Mouse (Mus musculus) heart, postnatal 0 days (tissue): ENCODE data around the gene Cntnap4. TPM values are rescaled to one million over a fixed set of nuclear protein-coding genes. Genes with fewer than 3 reads are reported as not detected.

Source experiments
- ATAC-seq: fragments of 200-750 bp; cut with Nextera tagmentation; 2 replicates; pipeline ENCODE4 v1.8.0; 2017; ENCODE audit warnings: low read depth, moderate number of reproducible peaks, moderate library complexity; ENCODE audit not compliant: insufficient read depth
- DNase-seq: peaks from one replicate; pipeline ENCODE4 v3.0.0-alpha.2; 2016; ENCODE audit warnings: low spot score
- H3K27ac ChIP-seq: fragments of 300-500 bp; sonication (generic); 2 replicates; pipeline ENCODE4 v1.5.1; 2014; ENCODE audit warnings: low read depth, mild to moderate bottlenecking
- H3K27me3 ChIP-seq: fragments of 300-500 bp; sonication (generic); 2 replicates; pipeline ENCODE4 v1.6.1; 2014; ENCODE audit warnings: low read length, mixed read lengths; ENCODE audit not compliant: control insufficient read depth, insufficient read depth
- H3K36me3 ChIP-seq: fragments of 300-500 bp; sonication (generic); replicated peaks from 2 replicates; pipeline ENCODE4 v1.6.1; 2014; ENCODE audit warnings: low read length, mixed read lengths; ENCODE audit not compliant: control insufficient read depth, insufficient read depth
- H3K4me1 ChIP-seq: fragments of 300-500 bp; sonication (generic); 2 replicates; pipeline ENCODE4 v1.6.1; 2014; ENCODE audit warnings: antibody characterized with exemption; ENCODE audit not compliant: control insufficient read depth, insufficient read depth
- H3K4me2 ChIP-seq: fragments of 300-500 bp; sonication (generic); 2 replicates; pipeline ENCODE4 v1.6.1; 2014; ENCODE audit warnings: low read depth, mild to moderate bottlenecking, low read length, moderate library complexity
- H3K4me3 ChIP-seq: fragments of 300-500 bp; sonication (generic); 2 replicates; pipeline ENCODE4 v1.5.1; 2014; ENCODE audit warnings: low read depth, low read length
- H3K9ac ChIP-seq: fragments of 300-500 bp; sonication (generic); replicated peaks from 2 replicates; pipeline ENCODE4 v1.6.1; 2014; ENCODE audit warnings: low read depth, low read length, mixed read lengths
- H3K9me3 ChIP-seq: fragments of 300-500 bp; sonication (generic); replicated peaks from 2 replicates; pipeline ENCODE4 v1.6.1; 2016; ENCODE audit warnings: low read length; ENCODE audit not compliant: control insufficient read depth
- CTCF ChIP-seq: IDR thresholded peaks from 2 replicates; pipeline ENCODE4 v1.5.1; 2016; ENCODE audit warnings: antibody characterized with exemption, control low read depth, low read depth
- EP300 ChIP-seq: IDR thresholded peaks from 2 replicates; pipeline ENCODE4 v1.6.1; 2016; ENCODE audit warnings: antibody characterized with exemption, low read depth
- WGBS: fragments of 180-500 bp; shearing (Covaris S2); extraction: QIAGEN DNeasy Blood & Tissue Kit; methylation state at CpG from one replicate; pipeline ENCODE4 v1.1.7; 2014; 5-methylcytosine and 5-hydroxymethylcytosine counted together
- polyA plus RNA-seq: library from polyadenylated mRNA; unstranded; fragments of >200 nt; fragmentation: Nextera tagmentation; extraction: Ambion mirVana; gene quantifications from 2 replicates; pipeline ENCODE4 v1.2.1, GENCODE M21; 2015
- total RNA-seq: library from RNA; depleted of rRNA; stranded (reverse); fragments of >200 nt; gene quantifications from 2 replicates; pipeline ENCODE4 v1.2.3, GENCODE M21; 2014; ENCODE audit warnings: low replicate concordance

The Cntnap4 gene
- total and polyA plus RNA-seq, 2 experiments from 2014 or later = 0.04 to 0.11 TPM

- Histone ChIP-seq H3K4me3 (no peak overlapping the region), H3K27me3 (no peaks in the 10 kb centered on the region), H3K4me1 (no peaks in the 10 kb centered on the region), H3K9me3 (no peaks in the 10 kb centered on the region), H3K4me2 (no peak overlapping the region), H3K9ac (no peak overlapping the region), H3K36me3 (no peaks in the 10 kb centered on the region), H3K27ac (no peak overlapping the region)
- DNase-seq (no peak), ATAC-seq (no peak)
- TF ChIP-seq CTCF (no peak), EP300 (no peak)
- WGBS = 76% methylated on average over 5 of the region's 5 CpGs
Observed at GRCm38 (mm10) chr8:112922789-112923188, 352.9 kb downstream of the Cntnap4 start.
